Mouse (Mus musculus) spleen, postnatal 36 days (tissue): Measurements from ENCODE around the gene Triobp.

ENCODE experiments used
- DNase-seq, 2 experiments: peaks; one replicate each; pipeline ENCODE4 v3.0.0; 2022; ENCODE audit warnings: low spot score in 2 of 2, mixed read lengths in 1 of 2

The Triobp gene

DNA sequence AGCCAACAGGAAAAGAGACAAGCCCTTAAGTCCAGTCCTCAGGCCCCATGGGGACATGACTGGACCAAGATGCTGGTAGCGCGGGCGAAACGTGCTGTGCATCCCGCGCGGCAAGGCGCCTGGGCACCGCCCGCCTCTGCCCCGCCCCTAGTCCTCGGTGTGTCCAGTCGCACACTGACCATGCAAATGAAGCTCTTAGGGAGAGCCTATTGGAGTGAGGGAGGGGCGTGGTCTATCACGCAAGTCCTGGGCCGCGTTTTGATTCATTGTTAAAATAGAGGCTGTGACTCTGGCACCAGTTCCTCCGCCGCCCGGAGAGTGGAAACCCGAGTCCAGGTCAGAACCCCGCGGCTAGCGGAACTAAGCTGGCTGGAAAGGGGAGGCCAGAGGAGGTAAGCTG is at the start of gene Triobp:
Gene Triobp, plus strand, starts transcription at position 68 of the 400 bp plus-strand sequence.
- DNase-seq = peak; percentile 72 to 77

DNA sequence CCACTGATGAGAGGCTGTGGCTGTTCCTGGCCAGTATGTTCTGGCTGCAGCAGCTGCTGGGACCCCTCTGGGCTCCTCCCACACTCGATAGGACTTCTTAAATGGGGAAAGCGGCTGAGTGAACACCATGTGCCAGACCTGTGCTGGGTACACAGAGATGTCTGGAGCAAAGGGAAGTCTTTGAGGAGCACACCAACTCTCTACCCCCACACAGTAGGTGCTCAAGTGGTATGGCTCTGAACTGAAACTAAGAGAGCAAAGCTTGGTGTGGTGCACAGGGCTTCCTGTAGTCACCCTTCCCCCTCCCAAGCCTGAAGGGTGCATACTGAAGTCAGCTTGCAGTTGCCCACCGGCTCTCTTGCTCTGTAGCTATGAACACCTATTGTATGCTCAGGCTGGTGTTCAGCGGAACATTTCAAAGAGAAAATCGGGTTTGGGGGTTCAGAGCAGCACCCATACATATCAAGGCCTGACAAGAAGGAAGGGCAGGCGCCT is 49.0 kb upstream of the Triobp start:
- DNase-seq = peak; percentile 60

DNA sequence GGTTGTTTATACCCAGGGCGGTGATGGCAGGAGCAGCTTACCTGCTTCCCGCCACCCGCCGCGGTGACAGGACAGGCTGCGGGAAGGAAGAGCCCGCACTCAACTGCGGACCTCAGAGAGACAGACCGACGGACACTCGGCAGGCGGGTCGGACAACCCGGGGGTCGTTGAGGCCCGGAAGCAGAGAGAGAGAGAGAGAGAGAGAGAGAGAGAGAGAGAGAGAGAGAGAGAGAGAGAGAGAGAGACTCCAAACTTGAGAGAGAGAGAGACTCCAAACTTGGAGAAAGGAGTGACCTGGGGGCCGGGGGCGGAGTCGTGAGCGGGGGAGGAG is 48.1 kb upstream of the Triobp start, which contains the start of gene Gm49510:
Gene Gm49510, plus strand, starts transcription at position 259 of the 331 bp plus-strand sequence.
- DNase-seq = no peak

DNA sequence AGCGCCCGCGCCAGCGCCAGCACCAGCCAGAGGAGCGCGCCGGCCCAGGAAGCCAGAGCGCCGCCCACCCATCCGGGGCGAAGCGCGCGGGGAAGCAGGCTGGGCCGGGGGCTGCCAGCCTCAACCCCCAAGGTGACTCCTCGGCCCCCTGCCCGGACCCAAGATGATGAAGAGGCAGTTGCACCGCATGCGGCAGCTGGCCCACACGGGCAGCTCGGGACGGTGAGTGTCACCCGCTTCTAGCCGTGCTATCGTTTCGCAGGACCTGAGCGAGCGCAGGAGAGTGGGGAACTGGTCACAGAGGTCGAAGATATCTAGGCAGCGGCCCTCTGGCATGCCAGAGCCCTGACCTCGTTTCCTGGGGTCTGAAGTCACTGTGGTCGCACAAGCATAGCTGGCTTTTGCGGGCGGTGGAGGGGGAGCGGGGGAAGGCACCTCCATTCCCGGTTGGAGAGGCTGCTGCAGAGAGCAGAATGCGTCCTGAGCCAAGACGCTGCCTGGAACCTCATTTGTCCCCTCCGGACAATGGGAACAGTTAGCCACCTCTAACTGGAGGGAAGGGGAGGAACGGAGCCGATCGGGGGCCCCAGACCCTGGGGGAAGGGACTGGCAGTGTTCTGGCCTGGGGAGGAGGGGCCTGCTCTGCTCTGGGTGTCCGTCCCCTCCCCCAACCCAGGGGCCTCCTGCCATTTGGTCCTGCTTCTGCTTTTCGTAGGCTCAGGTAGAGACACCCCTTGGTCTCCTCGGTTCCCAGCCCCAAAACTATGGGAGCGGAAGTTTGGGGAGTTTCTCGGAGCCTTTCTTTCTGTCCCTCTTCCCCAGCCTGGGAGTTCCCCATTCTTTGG is 47.6 kb upstream of the Triobp start, which contains the start of gene Sh3bp1:
Gene Sh3bp1, plus strand, starts transcription at position 29 of the 845 bp plus-strand sequence.
- DNase-seq = peak; percentile 73 to 76

DNA sequence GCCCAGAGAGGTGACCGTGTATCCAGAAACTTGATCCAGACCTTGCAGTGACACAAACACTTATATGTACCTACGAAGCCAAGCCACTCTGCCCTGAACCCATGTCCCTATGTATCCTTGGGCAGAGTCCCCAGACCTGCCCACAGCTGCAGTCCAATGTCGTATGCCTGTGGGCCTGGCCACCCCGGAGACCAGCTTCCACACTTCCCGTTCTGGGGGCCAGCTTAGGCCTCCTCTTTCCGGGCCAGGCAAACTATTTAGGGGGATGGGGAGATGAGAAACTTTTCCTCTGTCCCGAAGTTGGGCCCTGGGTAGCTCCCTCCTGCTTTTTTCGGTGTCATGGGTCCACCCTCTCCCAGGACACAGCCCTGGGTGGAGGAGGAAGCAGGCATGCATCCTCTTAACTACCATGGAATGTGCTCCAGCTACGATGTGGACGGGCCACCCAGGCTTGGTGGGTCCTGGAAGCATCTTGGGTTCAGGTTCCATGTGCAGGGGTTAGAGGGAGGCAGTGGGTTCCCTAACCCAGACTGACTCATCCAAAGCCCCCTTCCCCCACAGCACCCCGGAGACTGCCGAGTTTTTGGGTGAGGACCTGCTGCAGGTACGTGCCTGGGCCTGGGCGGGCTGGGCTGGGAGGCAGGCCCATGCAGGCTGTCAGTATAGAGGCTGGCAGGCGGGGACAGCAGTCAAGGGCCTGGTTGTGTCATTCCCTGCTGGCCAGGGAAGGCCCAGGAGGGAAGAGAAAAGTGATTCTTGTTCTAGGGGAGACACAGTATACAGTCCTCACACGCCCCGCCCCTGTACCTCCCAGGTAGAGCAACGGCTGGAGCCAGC is 46.7 kb upstream of the Triobp start:
- DNase-seq = no peak

DNA sequence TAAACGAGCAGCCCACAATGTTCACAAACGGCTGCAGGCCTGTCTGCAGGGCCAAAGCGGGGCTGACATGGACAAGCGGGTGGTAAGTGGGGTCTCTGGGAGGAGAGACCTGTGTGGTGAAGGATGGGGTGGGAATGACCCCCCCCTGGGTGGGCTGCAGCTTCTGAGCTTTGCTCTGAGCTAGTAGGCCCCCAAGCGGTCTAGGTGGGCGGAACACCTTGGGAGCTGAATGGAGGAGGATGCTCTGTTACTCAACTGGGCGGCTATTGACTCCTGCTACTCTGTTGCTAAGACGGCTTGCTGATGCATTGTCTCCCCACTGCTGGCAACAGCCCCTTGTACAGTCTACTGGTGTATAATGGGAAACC is 46.1 kb upstream of the Triobp start:
- no peak for DNase-seq

DNA sequence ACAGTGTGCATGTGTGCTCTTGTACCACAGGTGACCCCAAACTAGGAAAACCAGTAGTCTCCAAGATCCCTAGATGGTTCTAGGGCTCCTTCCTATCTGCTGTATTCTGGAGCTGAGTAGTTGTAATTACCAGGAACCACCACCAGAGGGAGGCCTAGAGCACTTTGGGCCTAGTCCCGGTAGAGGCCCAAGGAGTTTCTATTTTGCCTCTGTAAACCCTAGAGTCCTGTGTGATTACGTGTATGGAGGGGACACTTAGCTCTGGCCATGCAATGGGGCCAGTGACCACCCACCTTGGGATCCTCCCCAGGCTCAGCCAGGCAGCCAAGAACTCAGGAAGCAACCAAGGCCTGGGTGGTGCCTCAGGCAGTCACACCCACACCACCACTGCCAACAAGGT is 44.3 kb upstream of the Triobp start:
- DNase-seq = peak; percentile 64 to 72

DNA sequence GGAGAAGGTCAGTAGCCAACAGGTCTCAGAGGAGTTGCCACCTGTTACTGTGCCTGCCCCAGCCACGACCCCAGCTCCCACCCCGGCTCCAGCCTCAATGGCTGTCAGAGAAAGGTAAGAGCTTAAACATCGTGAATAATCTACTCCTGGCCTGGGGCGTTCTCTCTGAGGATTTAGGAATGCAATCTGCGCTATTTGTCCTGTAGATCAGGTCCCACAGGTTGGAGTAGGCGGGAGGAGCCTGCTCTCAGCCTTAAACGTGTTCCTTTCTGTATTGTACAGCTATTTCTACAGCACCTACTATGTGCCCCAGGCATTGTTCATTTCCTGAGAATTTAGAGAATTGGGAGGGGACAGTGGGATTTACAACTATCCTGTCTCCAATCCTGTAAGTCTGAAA is 39.1 kb upstream of the Triobp start:
- DNase-seq = no peak

DNA sequence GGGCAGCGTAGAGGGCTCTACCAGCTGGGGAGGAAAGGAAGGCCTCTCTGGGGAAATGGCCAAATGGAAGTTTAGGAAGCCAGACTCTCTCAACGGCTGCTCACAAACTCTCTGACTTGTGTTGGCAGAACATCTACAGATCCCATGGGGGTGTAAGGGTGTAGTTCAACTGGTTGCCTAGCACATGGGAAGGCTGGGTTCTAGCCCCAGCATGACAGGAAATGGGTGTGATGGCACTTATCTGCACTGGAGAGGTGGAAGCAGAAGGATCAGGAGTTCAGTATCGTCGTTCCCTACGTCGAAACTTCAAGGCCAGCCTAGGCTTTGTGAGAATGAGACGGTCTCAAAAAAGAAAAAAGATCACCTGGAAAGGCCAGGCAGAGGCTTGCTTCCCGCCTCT is 38.5 kb upstream of the Triobp start:
- no peak for DNase-seq

DNA sequence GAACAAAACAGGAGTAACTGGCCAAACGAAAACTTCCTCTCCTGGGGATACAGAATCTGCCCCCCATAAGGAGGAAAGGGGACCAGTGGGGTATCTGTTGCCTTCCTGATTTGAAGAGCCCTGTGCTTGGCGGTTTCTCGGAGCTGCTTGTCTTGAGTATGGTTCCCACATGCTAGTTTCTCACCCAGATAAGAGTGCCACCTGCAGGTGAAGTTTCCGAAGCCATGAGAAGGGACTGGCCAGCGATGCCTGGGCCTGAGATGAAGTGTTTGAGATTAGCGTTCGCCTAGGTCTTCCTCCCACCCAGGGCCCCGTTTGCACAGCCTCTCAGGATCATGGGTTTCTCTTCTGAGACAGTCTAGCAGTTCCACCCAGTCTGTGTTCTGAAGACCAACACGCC is 35.5 kb upstream of the Triobp start:
- DNase-seq = peak in 1 of 2 experiments; percentile 56

DNA sequence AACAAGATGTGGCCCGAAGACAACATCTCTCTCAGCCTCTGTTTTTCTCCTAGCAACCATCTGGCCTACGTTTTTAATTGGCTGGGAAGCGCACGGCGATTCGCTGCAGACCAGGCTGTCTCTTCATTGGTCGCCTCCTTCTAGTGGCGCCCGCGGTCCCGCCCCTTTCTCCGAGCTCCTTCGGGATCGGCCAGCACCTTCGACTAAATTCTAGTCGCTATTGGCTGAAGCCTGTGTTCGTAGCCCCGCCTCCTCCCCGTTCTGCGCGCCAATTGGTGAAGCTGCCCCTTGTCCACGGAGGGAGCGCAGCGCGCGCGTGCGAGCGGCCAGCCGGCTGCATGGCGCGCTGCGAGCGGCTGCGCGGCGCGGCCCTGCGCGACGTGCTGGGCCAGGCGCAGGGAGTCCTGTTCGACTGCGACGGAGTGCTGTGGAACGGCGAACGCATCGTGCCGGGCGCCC is 33.9 kb upstream of the Triobp start, which contains the start of gene Pdxp:
Gene Pdxp, plus strand, starts transcription at position 288 of the 459 bp plus-strand sequence.
- peak; percentile 97 to 98 for DNase-seq

DNA sequence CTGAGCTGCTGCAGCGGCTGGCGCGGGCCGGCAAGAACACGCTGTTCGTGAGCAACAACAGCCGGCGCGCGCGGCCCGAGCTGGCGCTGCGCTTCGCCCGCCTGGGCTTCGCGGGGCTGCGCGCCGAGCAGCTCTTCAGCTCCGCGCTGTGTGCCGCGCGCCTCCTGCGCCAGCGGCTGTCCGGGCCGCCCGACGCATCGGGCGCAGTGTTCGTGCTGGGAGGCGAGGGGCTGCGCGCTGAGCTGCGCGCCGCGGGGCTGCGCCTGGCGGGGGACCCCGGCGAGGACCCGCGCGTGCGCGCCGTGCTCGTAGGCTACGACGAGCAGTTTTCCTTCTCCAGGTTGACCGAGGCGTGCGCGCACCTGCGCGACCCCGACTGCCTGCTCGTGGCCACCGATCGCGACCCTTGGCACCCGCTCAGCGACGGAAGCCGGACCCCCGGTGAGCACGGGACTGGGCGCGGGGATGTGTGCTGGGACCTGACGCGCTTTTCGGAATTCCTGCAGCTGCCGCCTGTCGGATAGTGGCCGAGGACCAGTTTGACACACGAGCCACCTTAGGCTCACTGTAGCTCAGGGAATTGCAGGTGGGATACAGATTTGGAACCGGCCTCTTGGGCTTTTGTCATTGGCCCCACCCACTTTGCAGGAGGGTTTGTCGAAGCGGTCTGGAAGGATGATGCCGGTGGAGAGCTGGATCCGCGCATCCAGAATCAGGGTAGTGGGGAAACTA is 33.3 kb upstream of the Triobp start:
- no peak for DNase-seq

DNA sequence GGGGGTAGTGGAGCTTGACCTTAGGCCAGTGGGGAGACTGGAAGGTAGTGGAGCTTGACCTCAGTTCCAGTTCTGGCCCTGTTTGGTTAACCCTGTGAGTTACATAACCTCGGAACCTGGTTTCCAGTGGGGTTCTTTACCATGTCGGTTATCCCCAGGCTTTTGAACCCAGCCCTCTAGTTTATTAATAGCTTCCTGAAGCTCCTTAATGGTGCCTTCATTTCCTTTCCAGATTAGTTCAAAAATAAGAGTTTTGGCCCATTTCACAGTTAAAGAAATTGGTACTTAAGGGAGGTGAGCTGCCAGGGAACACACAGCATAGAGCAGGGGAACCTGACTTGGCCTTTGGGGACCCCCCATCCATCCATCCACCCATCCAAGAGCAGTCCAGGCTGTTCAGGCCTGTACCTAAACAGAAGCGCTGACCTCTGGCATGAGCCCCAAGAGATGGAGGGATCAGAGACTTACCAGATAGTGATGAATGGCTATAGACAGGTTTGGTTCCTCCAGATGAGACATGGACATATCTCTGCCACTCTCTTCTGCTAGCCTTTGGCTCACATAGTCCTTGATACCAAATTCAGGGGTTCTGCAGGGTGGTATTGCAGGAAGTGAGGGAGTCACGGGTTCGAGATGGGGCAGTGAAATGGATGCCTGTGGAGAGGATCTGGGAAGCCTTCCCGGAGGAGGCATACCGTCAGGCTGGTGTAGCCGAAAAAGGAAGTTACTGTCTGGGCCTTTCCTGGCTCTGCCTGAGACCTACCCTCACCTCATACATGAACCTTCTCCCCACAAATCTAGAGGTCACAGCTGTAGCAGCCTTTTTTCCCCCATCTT is 32.5 kb upstream of the Triobp start:
- DNase-seq = no peak

DNA sequence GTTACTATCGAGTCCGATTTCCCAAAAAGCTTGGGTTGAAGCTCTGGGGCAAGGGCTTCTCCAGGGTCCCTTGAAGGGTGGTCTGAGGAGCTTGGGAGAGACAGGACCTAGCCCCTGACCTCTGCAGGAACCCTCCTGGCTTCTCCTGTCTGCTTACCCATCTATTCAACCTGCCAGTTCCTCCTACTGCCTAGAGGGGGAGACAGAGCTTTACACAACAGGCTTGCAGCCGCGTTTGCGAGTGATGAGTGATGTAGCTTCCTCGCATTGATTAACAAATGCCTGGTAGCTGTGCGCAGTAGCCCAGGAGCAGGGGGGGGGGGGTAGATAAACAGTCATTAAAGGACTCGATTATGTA is 31.9 kb upstream of the Triobp start:
- peak; percentile 74 to 80 for DNase-seq

DNA sequence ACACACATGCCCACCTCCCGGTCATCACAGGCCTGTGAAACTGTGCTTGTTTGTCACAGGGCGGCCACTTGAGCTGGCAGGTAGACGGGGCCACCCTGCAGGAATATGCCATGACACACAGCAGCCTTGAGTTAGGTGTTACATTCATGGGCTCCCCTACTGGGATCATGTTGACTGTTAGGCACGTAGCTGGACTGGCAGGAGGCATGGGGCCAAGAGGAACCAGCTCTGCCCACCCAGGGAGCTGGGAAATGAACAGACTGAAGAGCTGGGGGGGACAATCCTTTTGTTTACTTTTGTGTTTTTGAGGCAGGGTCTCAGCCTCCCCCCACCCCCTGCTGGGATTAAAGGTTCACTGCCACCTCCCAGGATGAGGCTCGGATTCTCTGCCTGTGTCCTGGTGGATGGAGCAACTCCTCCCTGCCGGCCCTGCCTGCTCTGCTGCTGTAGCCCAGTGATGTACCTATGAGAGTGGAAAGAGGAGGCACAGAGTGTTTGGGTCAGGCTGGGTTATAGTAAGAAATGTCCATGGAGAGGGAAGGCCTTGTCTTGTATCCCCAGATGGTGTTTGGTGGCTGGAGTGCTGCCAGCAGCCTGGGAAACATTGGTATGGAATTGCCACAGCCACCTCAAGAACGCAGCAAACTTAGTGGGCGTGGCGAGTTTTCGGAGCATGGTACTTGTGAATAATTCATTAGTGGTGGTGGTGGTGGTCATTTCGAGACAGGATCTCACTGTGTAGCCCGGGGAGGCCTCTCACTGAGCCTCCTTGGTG is 31.3 kb upstream of the Triobp start:
- DNase-seq = no peak

DNA sequence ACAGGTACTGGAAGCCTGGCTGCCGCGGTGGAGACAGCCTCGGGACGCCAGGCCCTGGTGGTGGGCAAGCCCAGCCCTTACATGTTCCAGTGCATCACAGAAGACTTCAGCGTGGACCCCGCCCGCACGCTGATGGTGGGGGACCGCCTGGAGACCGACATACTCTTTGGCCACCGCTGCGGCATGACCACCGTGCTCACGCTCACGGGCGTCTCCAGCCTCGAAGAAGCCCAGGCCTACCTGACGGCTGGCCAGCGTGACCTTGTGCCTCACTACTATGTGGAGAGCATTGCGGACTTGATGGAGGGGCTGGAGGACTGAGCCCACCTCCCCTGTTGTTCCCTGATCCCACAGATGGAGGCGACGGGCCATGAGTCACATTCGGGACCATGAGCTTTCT is 29.4 kb upstream of the Triobp start:
- no peak for DNase-seq

DNA sequence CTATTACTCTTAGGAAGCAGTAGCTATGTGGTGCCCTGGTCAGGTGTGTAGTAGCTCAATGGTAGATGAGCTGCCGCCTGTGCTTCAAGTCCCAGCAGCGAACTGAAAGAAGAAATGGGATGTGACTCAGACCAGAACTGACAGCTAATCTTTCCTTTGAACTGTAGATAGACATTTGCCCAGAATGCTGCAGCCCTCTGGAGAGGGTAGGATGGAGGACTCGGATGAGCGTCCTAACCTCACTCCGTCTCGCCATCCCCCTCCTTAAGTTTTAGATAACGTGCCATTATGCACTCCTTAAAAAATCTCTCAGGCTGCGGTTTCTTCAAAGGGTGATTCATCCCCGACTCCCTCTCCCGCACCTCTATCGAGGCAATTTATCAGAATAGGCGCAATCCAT is 27.6 kb upstream of the Triobp start:
- no peak for DNase-seq

DNA sequence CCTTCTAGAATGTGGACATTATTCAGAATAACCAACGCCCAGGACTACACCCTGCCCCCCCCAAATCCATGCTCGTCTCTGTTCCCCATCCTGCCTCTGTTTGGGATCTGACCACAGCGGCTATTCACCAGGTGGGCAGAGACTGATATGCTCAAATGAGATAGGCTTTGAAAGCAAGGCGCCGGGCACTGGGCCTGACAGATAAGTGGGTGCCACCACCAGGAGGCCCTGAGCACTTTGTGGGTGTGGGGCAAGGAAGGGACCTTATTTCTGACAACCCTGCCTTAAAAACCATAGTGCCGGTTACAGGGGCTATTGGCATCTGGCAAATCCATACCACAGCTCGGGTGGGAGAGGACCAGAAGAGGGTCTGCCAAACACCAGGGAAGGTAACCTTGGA is 24.8 kb upstream of the Triobp start:
- peak; percentile 52 to 59 for DNase-seq

DNA sequence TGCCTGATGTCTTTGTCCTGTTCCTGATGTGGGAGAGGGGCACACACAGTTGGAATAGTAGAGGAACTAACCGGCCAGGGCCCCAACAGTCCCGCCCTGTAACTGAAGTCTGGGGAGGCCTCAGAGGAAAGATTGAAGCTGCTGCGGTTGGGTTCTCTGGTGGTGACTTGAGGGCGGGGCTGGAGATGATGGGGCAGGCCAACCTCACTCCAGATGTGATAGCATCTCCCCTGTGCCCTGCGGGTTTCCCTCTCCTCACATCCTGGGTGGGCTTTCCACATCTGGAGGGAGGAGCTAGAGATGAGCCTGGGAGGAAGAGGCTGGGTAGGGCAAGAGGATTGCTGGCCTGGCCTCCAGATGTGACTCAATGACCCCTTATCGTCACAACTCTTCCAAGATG is 23.9 kb upstream of the Triobp start:
- peak; percentile 73 for DNase-seq

DNA sequence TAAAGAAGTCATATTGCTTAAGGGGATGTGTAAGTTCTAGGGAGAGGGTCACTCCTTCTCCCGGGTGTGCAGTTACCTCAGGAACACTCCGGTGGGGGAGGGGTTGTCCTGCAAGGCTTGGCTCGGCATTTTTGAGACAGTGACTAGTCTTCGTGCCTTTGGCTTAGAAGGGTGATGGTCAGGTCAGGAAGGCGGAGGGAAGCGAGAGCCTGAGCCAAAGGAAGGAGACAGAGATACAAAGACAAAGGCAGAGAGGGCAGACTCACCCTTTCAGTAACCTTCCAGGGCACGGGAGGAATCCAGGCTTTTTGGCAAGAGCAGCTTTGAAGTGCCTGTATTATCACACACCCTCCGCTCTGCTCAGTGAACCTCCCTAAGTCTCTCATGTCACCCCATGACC is 22.4 kb upstream of the Triobp start:
- no peak for DNase-seq
